Mouse (Mus musculus) fat pad, adult 2 months (tissue): ENCODE measurements around the gene Mapre1.
"Not testable (repeated sequence)": the region's sequence is repeated elsewhere in the genome, so short reads cannot be mapped to it uniquely, and the experiment has no call there.

ENCODE experiments used
- DNase-seq: peaks from one replicate; pipeline ENCODE4 v3.0.0-alpha.2; 2011; ENCODE audit warnings: low read depth, low spot score; ENCODE audit errors: extremely low read depth

The Mapre1 gene

GRCm38 (mm10) chr2:153740500-153741436, at the start of gene Mapre1:
Gene Mapre1, plus strand, starts transcription at chr2:153741274.
- peak; percentile 71 for DNase-seq

GRCm38 (mm10) chr2:153693413-153693812, 47.7 kb upstream of the Mapre1 start:
- not testable (repeated sequence) for DNase-seq

GRCm38 (mm10) chr2:153694462-153695085, 46.5 kb upstream of the Mapre1 start:
- DNase-seq: no peak

- no peak for DNase-seq
These were observed 44.7 kb upstream of the Mapre1 start, which contains the start of gene Dnmt3c for GRCm38 (mm10) chr2:153696352-153696751. Gene Dnmt3c, plus strand, starts transcription at chr2:153696652.

- DNase-seq: no peak
These were observed 37.7 kb upstream of the Mapre1 start for GRCm38 (mm10) chr2:153703389-153703788.

GRCm38 (mm10) chr2:153710701-153711330, 30.3 kb upstream of the Mapre1 start:
- no peak for DNase-seq

- no peak for DNase-seq
These were observed 28.4 kb upstream of the Mapre1 start for GRCm38 (mm10) chr2:153712646-153713091.

GRCm38 (mm10) chr2:153713227-153713626, 27.8 kb upstream of the Mapre1 start:
- no peak for DNase-seq

GRCm38 (mm10) chr2:153717861-153718260, 23.2 kb upstream of the Mapre1 start:
- DNase-seq: not testable (repeated sequence)

- no peak for DNase-seq
These were observed 18.0 kb upstream of the Mapre1 start for GRCm38 (mm10) chr2:153723098-153723497.

- DNase-seq: no peak
These were observed 16.6 kb upstream of the Mapre1 start for GRCm38 (mm10) chr2:153724424-153724823.

- DNase-seq: no peak
These were observed 16.2 kb upstream of the Mapre1 start for GRCm38 (mm10) chr2:153724871-153725270.

- DNase-seq: no peak
These were observed 15.8 kb upstream of the Mapre1 start for GRCm38 (mm10) chr2:153725291-153725690.

- no peak for DNase-seq
These were observed 7.0 kb upstream of the Mapre1 start for GRCm38 (mm10) chr2:153734033-153734432.

GRCm38 (mm10) chr2:153741437-153742065, 477 bp downstream of the Mapre1 start:
- no peak for DNase-seq

- DNase-seq: no peak
These were observed 6.9 kb downstream of the Mapre1 start for GRCm38 (mm10) chr2:153747994-153748393.

- DNase-seq: no peak
These were observed 9.3 kb downstream of the Mapre1 start for GRCm38 (mm10) chr2:153750363-153750762.

- DNase-seq: no peak
These were observed 21.0 kb downstream of the Mapre1 start for GRCm38 (mm10) chr2:153762121-153762520.

- no peak for DNase-seq
These were observed 26.4 kb downstream of the Mapre1 start for GRCm38 (mm10) chr2:153767484-153767883.

GRCm38 (mm10) chr2:153768881-153769280, 27.8 kb downstream of the Mapre1 start:
- DNase-seq: no peak

- DNase-seq: no peak
These were observed 31.9 kb downstream of the Mapre1 start for GRCm38 (mm10) chr2:153772950-153773349.
